Mouse (Mus musculus) limb, embryonic 14.5 days (tissue): ENCODE measurements around the gene Prtg. TPM values are rescaled to one million over a fixed set of nuclear protein-coding genes. Genes with fewer than 3 reads are reported as not detected.

Experiments used
- ATAC-seq: fragments of 200-750 bp; cut with Nextera tagmentation; 2 replicates; pipeline ENCODE4 v1.8.0; 2017; ENCODE audit warnings: low read depth, moderate number of reproducible peaks, moderate TSS enrichment; ENCODE audit not compliant: low FRiP score
- DNase-seq: peaks from one replicate; pipeline ENCODE4 v3.0.0-alpha.2; 2015; ENCODE audit warnings: low spot score
- H3K27ac ChIP-seq: fragments of 300-500 bp; sonication (generic); replicated peaks from 2 replicates; pipeline ENCODE4 v1.5.1; 2014; ENCODE audit warnings: low read depth, mild to moderate bottlenecking, low read length, moderate library complexity, mixed read lengths
- H3K27me3 ChIP-seq: fragments of 300-500 bp; sonication (generic); 2 replicates; pipeline ENCODE4 v1.6.1; 2014; ENCODE audit warnings: low read length, mixed read lengths; ENCODE audit not compliant: control insufficient read depth, insufficient read depth
- H3K36me3 ChIP-seq: fragments of 300-500 bp; sonication (generic); 2 replicates; pipeline ENCODE4 v1.6.1; 2014; ENCODE audit warnings: mild to moderate bottlenecking, low read length, moderate library complexity, mixed read lengths; ENCODE audit not compliant: control insufficient read depth, insufficient read depth
- H3K4me1 ChIP-seq: fragments of 300-500 bp; sonication (generic); 2 replicates; pipeline ENCODE4 v1.6.1; 2014; ENCODE audit warnings: antibody characterized with exemption, low read length, mixed read lengths; ENCODE audit not compliant: control insufficient read depth, insufficient read depth
- H3K4me2 ChIP-seq: fragments of 300-500 bp; sonication (generic); replicated peaks from 2 replicates; pipeline ENCODE4 v1.6.1; 2014; ENCODE audit warnings: low read depth, mild to moderate bottlenecking, low read length, moderate library complexity; ENCODE audit not compliant: severe bottlenecking
- H3K4me3 ChIP-seq: fragments of 300-500 bp; sonication (generic); replicated peaks from 2 replicates; pipeline ENCODE4 v1.5.1; 2014; ENCODE audit warnings: low read length
- H3K9ac ChIP-seq: fragments of 300-500 bp; sonication (generic); 2 replicates; pipeline ENCODE4 v1.6.1; 2014; ENCODE audit warnings: mild to moderate bottlenecking, low read depth, low read length, moderate library complexity; ENCODE audit not compliant: severe bottlenecking
- H3K9me3 ChIP-seq: fragments of 300-500 bp; sonication (generic); 2 replicates; pipeline ENCODE4 v1.6.1; 2016; ENCODE audit warnings: low read length; ENCODE audit not compliant: control insufficient read depth
- POLR2A ChIP-seq: fragments of 200-500 bp; IDR thresholded peaks from 2 replicates; pipeline ENCODE4 v1.8.0; 2012; ENCODE audit warnings: inconsistent platforms, mild to moderate bottlenecking, moderate library complexity, borderline replicate concordance; ENCODE audit not compliant: insufficient read depth, insufficient read length; ENCODE audit errors: extremely low read depth
- WGBS: fragments of 180-500 bp; shearing (Covaris S2); extraction: QIAGEN DNeasy Blood & Tissue Kit; methylation state at CpG from one replicate; pipeline ENCODE4 v1.1.7; 2014; 5-methylcytosine and 5-hydroxymethylcytosine counted together
- polyA plus RNA-seq, 2 experiments: library from polyadenylated mRNA; depleted of rRNA in 1 of 2; stranded (reverse) in 1 of 2; unstranded in 1 of 2; fragments of >200 nt; fragmentation: Nextera tagmentation in 1 of 2; extraction: Ambion mirVana in 1 of 2; gene quantifications; 2 replicates each; pipeline versions ENCODE4 v1.2.1 to v1.2.3; 2012 to 2014

Gene Prtg
- polyA plus RNA-seq, 2 experiments = 0.57 to 0.87 TPM

DNA sequence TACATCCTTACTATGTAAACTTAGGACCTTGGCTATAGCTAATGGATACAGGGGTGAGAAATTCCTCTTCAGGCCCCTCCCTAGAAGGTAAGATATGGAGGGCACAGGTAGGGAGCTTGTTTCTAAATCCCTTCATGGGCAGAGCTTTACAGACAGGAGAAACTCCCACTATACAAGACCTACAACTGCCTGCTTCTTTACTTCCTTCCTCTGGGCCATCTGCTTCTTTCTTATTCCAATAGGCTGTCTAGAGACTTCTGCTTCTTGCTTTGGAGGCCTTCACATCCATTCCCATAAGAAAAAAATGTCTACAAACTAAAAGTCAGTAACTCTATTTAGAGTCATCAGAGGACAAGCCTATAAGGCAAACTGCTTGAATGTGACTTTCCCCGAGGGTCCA, 18.9 kb upstream of the Prtg start:
- DNase-seq (no peak), ATAC-seq (no peak)
- Histone ChIP-seq H3K4me1 (peaks cover 13% of the 10 kb centered on the region), H3K9me3 (no peaks in the 10 kb centered on the region), H3K9ac (no peak overlapping the region), H3K36me3 (no peaks in the 10 kb centered on the region), H3K4me3 (no peak overlapping the region), H3K27ac (no peak overlapping the region), H3K4me2 (no peak overlapping the region), H3K27me3 (no peaks in the 10 kb centered on the region)
- no peak for TF ChIP-seq POLR2A
- WGBS = 91% methylated on average over 1 of the region's 1 CpGs

DNA sequence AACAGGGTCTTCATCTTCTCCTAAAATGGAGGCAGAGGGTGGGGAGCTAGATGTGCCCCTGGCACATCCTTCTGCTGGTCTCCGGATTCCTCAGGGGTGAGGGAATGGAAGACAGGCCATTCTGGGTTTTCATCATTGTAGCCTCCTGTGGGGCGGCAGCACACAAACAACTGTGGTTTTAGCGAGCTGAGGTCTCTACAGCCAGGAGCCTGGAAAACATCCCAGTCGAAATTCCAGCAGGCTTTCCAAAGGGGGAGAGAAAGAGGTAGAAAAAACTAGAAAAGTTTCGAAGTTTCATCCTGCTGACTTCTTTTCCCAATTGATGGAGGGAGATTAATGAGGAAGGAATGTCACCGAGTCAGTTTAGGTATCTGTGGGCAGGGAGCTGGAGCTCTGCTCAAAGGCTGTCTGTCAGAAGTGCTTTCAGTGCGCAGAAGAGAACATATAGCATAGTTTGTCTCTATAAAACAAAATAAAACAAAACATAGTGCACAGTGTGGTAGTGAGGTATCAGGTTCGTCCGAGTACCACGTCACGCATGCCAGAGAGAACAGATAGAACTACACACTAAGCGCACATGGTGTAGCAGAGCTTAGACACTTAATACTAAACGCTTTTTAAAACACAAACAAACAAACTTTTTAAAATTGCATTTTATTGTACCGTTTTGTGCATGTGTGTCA, 16.0 kb upstream of the Prtg start:
- Histone ChIP-seq H3K4me1 (peaks cover 13% of the 10 kb centered on the region), H3K27me3 (no peaks in the 10 kb centered on the region), H3K4me3 (no peak overlapping the region), H3K9ac (no peak overlapping the region), H3K9me3 (no peaks in the 10 kb centered on the region), H3K4me2 (no peak overlapping the region), H3K27ac (peak overlapping the region; percentile 49; the same call in 1 of the 2 replicates), H3K36me3 (no peaks in the 10 kb centered on the region)
- no peak for TF ChIP-seq POLR2A
- 42% methylated on average over 14 of the region's 14 CpGs for WGBS
- peak; percentile 65 for ATAC-seq
- peak; percentile 58 for DNase-seq

DNA sequence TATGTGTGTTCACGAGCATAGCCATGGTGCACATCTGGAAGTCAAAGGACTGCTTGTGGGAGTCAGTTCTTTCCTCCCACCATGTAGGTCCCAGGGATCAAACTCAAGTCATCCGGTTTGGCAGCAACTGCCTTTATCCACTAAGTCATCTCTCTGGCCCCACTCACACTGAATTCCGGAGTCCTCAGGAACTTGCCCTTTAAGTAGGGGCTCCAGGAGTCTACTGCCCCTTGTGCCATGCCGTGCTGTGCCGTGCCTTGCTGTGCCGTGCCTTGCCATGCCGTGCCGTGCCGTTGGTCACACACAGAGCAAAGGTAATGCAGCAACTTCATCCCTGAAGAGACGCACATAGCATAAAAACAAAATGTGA, 15.5 kb upstream of the Prtg start:
- H3K27me3 ChIP-seq = no peaks in the 10 kb centered on the region
- no peak; the same call in 1 of the 2 replicates for ATAC-seq
- TF ChIP-seq POLR2A = no peak
- 21% methylated on average over 10 of the region's 10 CpGs for WGBS
- H3K27ac ChIP-seq = no peak overlapping the region
- DNase-seq = no peak
- no peak overlapping the region for H3K4me3 ChIP-seq
- peak overlapping the region; percentile 22 for H3K4me2 ChIP-seq
- no peaks in the 10 kb centered on the region for H3K9me3 ChIP-seq
- H3K4me1 ChIP-seq = peaks cover 13% of the 10 kb centered on the region
- no peak overlapping the region for H3K9ac ChIP-seq
- no peaks in the 10 kb centered on the region for H3K36me3 ChIP-seq

DNA sequence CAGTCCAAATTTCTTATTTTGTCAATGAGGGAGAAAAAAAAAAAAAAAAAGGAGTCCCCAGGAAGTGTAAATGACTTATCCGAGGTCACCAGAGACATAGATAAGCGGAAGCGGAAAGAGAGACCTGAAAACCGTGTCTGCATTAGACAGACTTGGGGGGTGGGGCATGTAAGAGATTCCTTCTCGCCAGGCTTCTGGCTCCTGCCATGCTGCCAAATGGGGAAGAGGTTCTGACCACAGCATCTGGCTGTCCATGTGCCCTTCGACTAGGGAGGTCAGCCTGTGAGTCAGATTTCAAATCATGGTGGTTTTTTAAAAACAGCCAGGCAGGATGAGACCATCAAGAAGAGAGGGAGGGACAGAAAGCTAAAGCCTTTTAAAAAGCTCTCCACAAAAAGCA, 15.0 kb upstream of the Prtg start:
- WGBS = 10% methylated on average over 6 of the region's 6 CpGs
- DNase-seq = no peak
- H3K36me3 ChIP-seq = no peaks in the 10 kb centered on the region
- 0 out of 2 replicates have a peak overlapping the region, but pooled peaks have one; percentile 22 for H3K4me2 ChIP-seq
- TF ChIP-seq POLR2A = no peak
- H3K9me3 ChIP-seq = no peaks in the 10 kb centered on the region
- no peak overlapping the region for H3K27ac ChIP-seq
- H3K4me3 ChIP-seq = no peak overlapping the region
- no peaks in the 10 kb centered on the region for H3K27me3 ChIP-seq
- no peak for ATAC-seq
- H3K9ac ChIP-seq = no peak overlapping the region
- H3K4me1 ChIP-seq = peaks cover 13% of the 10 kb centered on the region

DNA sequence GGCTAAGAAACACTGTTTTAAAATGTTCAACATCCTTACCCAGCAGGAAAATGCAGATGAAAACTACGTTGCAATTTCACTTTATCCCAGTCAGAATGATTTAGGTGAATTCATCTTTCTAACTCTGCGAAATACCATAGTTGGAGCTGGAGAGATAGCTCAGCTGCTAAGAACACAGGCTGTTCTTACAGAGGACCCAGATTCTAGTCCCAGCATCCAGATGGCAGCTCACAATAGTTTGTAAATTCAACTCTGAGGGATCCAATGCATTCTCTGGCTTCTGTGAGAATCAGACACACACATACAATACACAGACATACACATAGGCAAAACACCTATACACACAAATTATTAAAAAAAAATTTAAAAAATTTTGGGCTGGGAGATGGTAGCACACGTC, 11.4 kb upstream of the Prtg start:
- no peak overlapping the region for H3K4me3 ChIP-seq
- WGBS = 83% methylated on average over 3 of the region's 3 CpGs
- no peaks in the 10 kb centered on the region for H3K27me3 ChIP-seq
- ATAC-seq = no peak
- H3K27ac ChIP-seq = no peak overlapping the region
- H3K4me2 ChIP-seq = no peak overlapping the region
- DNase-seq = no peak
- H3K9ac ChIP-seq = no peak overlapping the region
- no peak for TF ChIP-seq POLR2A
- H3K4me1 ChIP-seq = peaks cover 13% of the 10 kb centered on the region
- no peaks in the 10 kb centered on the region for H3K9me3 ChIP-seq
- no peaks in the 10 kb centered on the region for H3K36me3 ChIP-seq
